In genomic region chr14:26651901-26652300, GRCm38 (mm10) we compare ENCODE assay signal across 13 mouse cellular contexts. TPM values are rescaled to one million over a fixed set of nuclear protein-coding genes. Genes with fewer than 3 reads are reported as not detected.
A peak's percentile ranks its signal among the peaks of the same experiment; 100 is the strongest.
DNase-seq lines count a peak whose midpoint lies in the region; ATAC-seq and TF ChIP-seq lines count a peak whose summit lies in the region.
"Had no signal": no experiment of that assay in that cellular context is flagged by ENCODE, and none has a peak within 500 bp of the region (broad histone marks: within the 10 kb centered on the region; RNA-seq: fewer than 3 reads in every experiment).

No protein-coding gene starts in this region.

- H3K4me2 ChIP-seq in liver, embryonic 12.5 days, result no peak overlapping the region
- H3K4me2 ChIP-seq in CH12.LX (ENCODE audit: insufficient read depth, low read depth, poor library complexity, severe bottlenecking), result no peak overlapping the region
- no peak overlapping the region for H3K4me2 ChIP-seq in heart, embryonic 11.5 days
- H3K4me2 ChIP-seq: hindbrain, embryonic 14.5 days; lung, embryonic 15.5 days; neural tube, embryonic 13.5 days had no signal

- H3K4me1 ChIP-seq in liver, embryonic 12.5 days, result no peaks in the 10 kb centered on the region
- peaks cover 0 to 17% of the 10 kb centered on the region in 2 experiments; a peak in 2 of 4 replicates for H3K4me1 ChIP-seq in CH12.LX (ENCODE audit: control insufficient read depth in 1 of 2, insufficient read depth in 2 of 2)
- H3K4me1 ChIP-seq in heart, embryonic 11.5 days (ENCODE audit: control insufficient read depth, insufficient read depth, low read length), result no peaks in the 10 kb centered on the region
- H3K4me1 ChIP-seq: lung, embryonic 15.5 days had no signal

- in situ Hi-C loops in CH12.LX (cut with MboI; ENCODE audit: low pct_ligation_motif_present, low pct_unique_long_range_greater_than_20kb, low sequenced_read_pairs), result no loop called here

- TF ChIP-seq EP300 in CH12.LX (IDR thresholded peaks at IDR 0.05; ENCODE audit: low read length), result no peak

- H3K79me2 ChIP-seq in CH12.LX (replicated peaks; ENCODE audit: control insufficient read depth, extremely low read depth, insufficient read depth, poor library complexity, severe bottlenecking), result peaks cover 27% of the 10 kb centered on the region

- no peak overlapping the region for H3K9ac ChIP-seq in liver, embryonic 12.5 days
- H3K9ac ChIP-seq in CH12.LX (ENCODE audit: insufficient read depth, low read depth), result no peak overlapping the region
- H3K9ac ChIP-seq in heart, embryonic 11.5 days (ENCODE audit: low read depth, low read length), result no peak overlapping the region
- H3K9ac ChIP-seq: hindbrain, embryonic 14.5 days; lung, embryonic 15.5 days; neural tube, embryonic 13.5 days had no signal

- H3K4me3 ChIP-seq in liver, embryonic 12.5 days, result no peak overlapping the region
- no peak overlapping the region for H3K4me3 ChIP-seq in CH12.LX (replicated peaks in 1 of 3; ENCODE audit: low read depth in 2 of 3, low read length in 2 of 3, poor library complexity in 1 of 3)
- no peak overlapping the region for H3K4me3 ChIP-seq in heart, embryonic 11.5 days (ENCODE audit: low read depth, low read length)
- H3K4me3 ChIP-seq: lung, embryonic 15.5 days; neural tube, embryonic 13.5 days had no signal

- no peaks in the 10 kb centered on the region for H3K9me3 ChIP-seq in liver, embryonic 12.5 days (replicated peaks)
- H3K9me3 ChIP-seq in CH12.LX (replicated peaks; ENCODE audit: low read length), result no peaks in the 10 kb centered on the region
- H3K9me3 ChIP-seq in heart, embryonic 11.5 days (replicated peaks; ENCODE audit: control insufficient read depth, low read length), result no peaks in the 10 kb centered on the region
- H3K9me3 ChIP-seq: lung, embryonic 15.5 days; neural tube, embryonic 13.5 days had no signal

- H3K36me3 ChIP-seq in liver, embryonic 12.5 days, result peaks cover 78% of the 10 kb centered on the region
- H3K36me3 ChIP-seq in CH12.LX (replicated peaks in 1 of 2; ENCODE audit: control insufficient read depth in 1 of 2, insufficient read depth in 1 of 2, low read length in 1 of 2), result peaks cover 22 to 80% of the 10 kb centered on the region in 2 experiments
- H3K36me3 ChIP-seq in heart, embryonic 11.5 days (ENCODE audit: control insufficient read depth, insufficient read depth, low read length), result peaks cover 15% of the 10 kb centered on the region

- TF ChIP-seq RAD21 in CH12.LX (IDR thresholded peaks at IDR 0.05; ENCODE audit: low read depth, low read length), result peak; percentile 39

- TF ChIP-seq CTCF in CH12.LX (conservative IDR thresholded peaks at IDR 0.05 in 1 of 2, IDR thresholded peaks at IDR 0.05 in 1 of 2; ENCODE audit: low read depth in 2 of 2, low read length in 2 of 2), result peak in 1 of 2 experiments; percentile 55; a peak in 2 of 4 replicates

- DNase-seq in liver, result peak; percentile 14
- peak; percentile 35 for DNase-seq in CH12.LX (ENCODE audit: extremely low read depth)
- peak; percentile 44 for DNase-seq in T-cell, adult 2 months (ENCODE audit: low spot score)
- no peak for DNase-seq in layer of hippocampus, postnatal 10 days (ENCODE audit: low spot score in 2 of 2)
- DNase-seq: adrenal gland, postnatal 10 days; gastrocnemius, postnatal 10 days; spleen, adult 18-20 months had no signal

- no peak for ATAC-seq in liver, embryonic 12.5 days
- ATAC-seq in megakaryocyte progenitor cell, adult 5-6 weeks (replicated peaks; ENCODE audit: poor library complexity), result peak; percentile 87
- ATAC-seq in heart, embryonic 11.5 days (replicated peaks; ENCODE audit: insufficient number of reproducible peaks, low FRiP score, low TSS enrichment), result no peak

- no peaks in the 10 kb centered on the region for H3K27me3 ChIP-seq in liver, embryonic 12.5 days (replicated peaks)
- no peaks in the 10 kb centered on the region for H3K27me3 ChIP-seq in CH12.LX (replicated peaks)
- no peaks in the 10 kb centered on the region for H3K27me3 ChIP-seq in heart, embryonic 11.5 days (ENCODE audit: control insufficient read depth, insufficient read depth, low read length)
- H3K27me3 ChIP-seq: lung, embryonic 15.5 days; neural tube, embryonic 13.5 days had no signal

- dilution Hi-C loops in CH12.LX (cut with MboI; ENCODE audit: extremely low pct_ligation_motif_present, extremely low pct_unique_long_range_greater_than_20kb, low sequenced_read_pairs), result no loop called here

- no peak overlapping the region for H3K27ac ChIP-seq in liver, embryonic 12.5 days
- no peak overlapping the region for H3K27ac ChIP-seq in CH12.LX (ENCODE audit: insufficient read depth, low read depth)
- H3K27ac ChIP-seq in heart, embryonic 11.5 days (ENCODE audit: low read depth, low read length), result no peak overlapping the region
- H3K27ac ChIP-seq: hindbrain, embryonic 14.5 days; lung, embryonic 15.5 days; neural tube, embryonic 13.5 days had no signal

- no peak for TF ChIP-seq POLR2A in CH12.LX (IDR thresholded peaks at IDR 0.05; ENCODE audit: low read depth, low read length)

TF ChIP-seq in CH12.LX, 34 proteins besides CTCF, POLR2A, EP300 and RAD21:
- peak; percentile 19; the same call in 1 of the 2 replicates for TF ChIP-seq SMC3 (IDR thresholded peaks at IDR 0.05; ENCODE audit: low read depth, low read length)
- no peak for TF ChIP-seq TBP (conservative IDR thresholded peaks at IDR 0.05; ENCODE audit: low read depth, low read length)
- TF ChIP-seq ZKSCAN1 (IDR thresholded peaks at IDR 0.05; ENCODE audit: borderline replicate concordance, low read depth, low read length), result no peak
- TF ChIP-seq UBTF (IDR thresholded peaks at IDR 0.05; ENCODE audit: low read depth, low read length), result no peak
- TF ChIP-seq MAZ (IDR thresholded peaks at IDR 0.05; ENCODE audit: low read depth, low read length), result no peak
- TF ChIP-seq MAFK (IDR thresholded peaks at IDR 0.05; ENCODE audit: insufficient replicate concordance, low read length), result no peak
- no peak for TF ChIP-seq NRF1 (IDR thresholded peaks at IDR 0.05; ENCODE audit: low read depth, low read length)
- TF ChIP-seq NELFE (IDR thresholded peaks at IDR 0.05; ENCODE audit: low read depth, low read length), result no peak
- TF ChIP-seq MYC (IDR thresholded peaks at IDR 0.05; ENCODE audit: low read depth, low read length), result peak; percentile 58; the same call in 1 of the 2 replicates
- TF ChIP-seq BHLHE40 (IDR thresholded peaks at IDR 0.05; ENCODE audit: low read depth, low read length), result no peak
- no peak for TF ChIP-seq MAX (IDR thresholded peaks at IDR 0.05; ENCODE audit: low read length)

RNA-seq across cellular contexts. Expression of gene Arf4, which starts 14.0 kb away (rescaled TPM):
- 203 and 206 TPM in 2 replicates for polyA plus RNA-seq in liver, embryonic 12.5 days (2016; fragmentation: Nextera tagmentation; extraction: Ambion mirVana)
- total RNA-seq in CH12.LX (2012; rRNA removed) (43.3 and 50.7 TPM in 2 replicates), CH12.LX (2014; rRNA removed) (66.6 and 74.2 TPM in 2 replicates)
- polyA plus RNA-seq in CH12.LX (2012; ENCODE audit: insufficient read length, low read depth), result 84.0 and 86.4 TPM in 2 replicates
- total RNA-seq in megakaryocyte progenitor cell, adult 5-6 weeks (2015), result 361 and 398 TPM in 2 replicates
- total RNA-seq in megakaryocyte progenitor cell, adult 5-6 weeks (2017), result 88.2 and 105 TPM in 2 replicates
- 479 and 484 TPM in 2 replicates for polyA plus RNA-seq in heart, embryonic 11.5 days (2014; fragmentation: Nextera tagmentation; extraction: Ambion mirVana)
- 100 to 1,000 TPM; 160 to 169 TPM for total RNA-seq in layer of hippocampus, postnatal 10 days (2021)

RNA-seq across cellular contexts. Expression of gene Pde12, which starts 17.8 kb away (rescaled TPM):
- polyA plus RNA-seq in liver, embryonic 12.5 days (2016; fragmentation: Nextera tagmentation; extraction: Ambion mirVana), result 11.1 and 11.3 TPM in 2 replicates
- total RNA-seq in CH12.LX (2012; rRNA removed), result 8.4 and 10.6 TPM in 2 replicates
- total RNA-seq in CH12.LX (2014; rRNA removed), result 13.9 and 14.2 TPM in 2 replicates
- 11.9 and 14.9 TPM in 2 replicates for polyA plus RNA-seq in CH12.LX (2012; ENCODE audit: insufficient read length, low read depth)
- total RNA-seq in megakaryocyte progenitor cell, adult 5-6 weeks (2015), result 15.4 and 15.8 TPM in 2 replicates
- 12.3 and 13.6 TPM in 2 replicates for total RNA-seq in megakaryocyte progenitor cell, adult 5-6 weeks (2017)
- polyA plus RNA-seq in heart, embryonic 11.5 days (2014; fragmentation: Nextera tagmentation; extraction: Ambion mirVana), result 11.0 and 11.4 TPM in 2 replicates
- 1 to 10 TPM; 8.9 to 9.4 TPM for total RNA-seq in layer of hippocampus, postnatal 10 days (2021)

RNA-seq across cellular contexts. Expression of gene Dnah12, which starts 41.2 kb away (rescaled TPM):
- polyA plus RNA-seq in liver, embryonic 12.5 days (2016; fragmentation: Nextera tagmentation; extraction: Ambion mirVana), result 0.05 and 0.06 TPM in 2 replicates
- total RNA-seq in CH12.LX (2012; rRNA removed) (0.04 TPM in 2 replicates), CH12.LX (2014; rRNA removed) (0.13 and 0.19 TPM in 2 replicates)
- polyA plus RNA-seq in CH12.LX (2012; ENCODE audit: insufficient read length, low read depth), result 0.04 and 0.07 TPM in 2 replicates
- 0.49 and 0.64 TPM in 2 replicates for total RNA-seq in megakaryocyte progenitor cell, adult 5-6 weeks (2015)
- 0.21 and 0.47 TPM in 2 replicates for total RNA-seq in megakaryocyte progenitor cell, adult 5-6 weeks (2017)
- 0.03 and 0.25 TPM in 2 replicates for polyA plus RNA-seq in heart, embryonic 11.5 days (2014; fragmentation: Nextera tagmentation; extraction: Ambion mirVana)
- 1 to 10 TPM in 1 of 2 experiments, under 1 TPM in 1; 0.80 to 1.8 TPM for total RNA-seq in layer of hippocampus, postnatal 10 days (2021)
- total RNA-seq: gastrocnemius, postnatal 10 days had no signal

Comparison
In these comparisons a context has a peak if more than half of its experiments do, and no peak if none do; other contexts are left out.
1. DNase-seq: peak in liver (single experiment), CH12.LX (single experiment) and T-cell, adult 2 months (single experiment); none in layer of hippocampus, postnatal 10 days (0 of 2).